Mouse (Mus musculus) stomach, embryonic 14.5 days (tissue): ENCODE results near the gene Slc25a3. TPM values are rescaled to one million over a fixed set of nuclear protein-coding genes. Genes with fewer than 3 reads are reported as not detected.

Experiments used
- ATAC-seq: fragments of 200-750 bp; cut with Nextera tagmentation; 2 replicates; pipeline ENCODE4 v1.8.0; 2017; ENCODE audit warnings: low read depth, moderate TSS enrichment; ENCODE audit not compliant: insufficient number of reproducible peaks, insufficient read depth, low FRiP score
- H3K27ac ChIP-seq: fragments of 300-500 bp; sonication (generic); 2 replicates; pipeline ENCODE4 v1.5.1; 2014; ENCODE audit warnings: mild to moderate bottlenecking, low read length, moderate library complexity, mixed read lengths
- H3K27me3 ChIP-seq: fragments of 300-500 bp; sonication (generic); 2 replicates; pipeline ENCODE4 v1.6.1; 2014; ENCODE audit warnings: low read length, control low read depth, mixed read lengths; ENCODE audit not compliant: control insufficient read depth, insufficient read depth
- H3K36me3 ChIP-seq: fragments of 300-500 bp; sonication (generic); 2 replicates; pipeline ENCODE4 v1.6.1; 2014; ENCODE audit warnings: mild to moderate bottlenecking, control low read depth, low read length, moderate library complexity, mixed read lengths; ENCODE audit not compliant: control insufficient read depth, insufficient read depth
- H3K4me1 ChIP-seq: fragments of 300-500 bp; sonication (generic); 2 replicates; pipeline ENCODE4 v1.6.1; 2014; ENCODE audit warnings: low read length, control low read depth, mixed read lengths; ENCODE audit not compliant: control insufficient read depth, insufficient read depth
- H3K4me2 ChIP-seq: fragments of 300-500 bp; sonication (generic); replicated peaks from 2 replicates; pipeline ENCODE4 v1.6.1; 2014; ENCODE audit warnings: low read depth, low read length, control low read depth
- H3K4me3 ChIP-seq: fragments of 300-500 bp; sonication (generic); 2 replicates; pipeline ENCODE4 v1.5.1; 2014; ENCODE audit warnings: low read depth, low read length, control low read depth
- H3K9ac ChIP-seq: fragments of 300-500 bp; sonication (generic); replicated peaks from 2 replicates; pipeline ENCODE4 v1.6.1; 2014; ENCODE audit warnings: low read depth, mild to moderate bottlenecking, control low read depth, low read length, moderate library complexity, mixed read lengths
- H3K9me3 ChIP-seq: fragments of 300-500 bp; sonication (generic); 2 replicates; pipeline ENCODE4 v1.6.1; 2016; ENCODE audit warnings: low read depth, low read length, control low read depth; ENCODE audit not compliant: control insufficient read depth
- WGBS: fragments of 180-500 bp; shearing (Covaris S2); extraction: QIAGEN DNeasy Blood & Tissue Kit; methylation state at CpG from one replicate; pipeline ENCODE4 v1.1.7; 2014; 5-methylcytosine and 5-hydroxymethylcytosine counted together
- polyA plus RNA-seq: library from polyadenylated mRNA; unstranded; fragments of >200 nt; fragmentation: Nextera tagmentation; extraction: Ambion mirVana; gene quantifications from 2 replicates; pipeline ENCODE4 v1.2.1, GENCODE M21; 2014

Slc25a3 gene
- polyA plus RNA-seq, 1 experiment from 2014 or later: 501 TPM

GRCm38 (mm10) chr10:91109841-91110240 lies 14.0 kb downstream of the Slc25a3 start:
- Histone ChIP-seq H3K4me3 (no peak overlapping the region), H3K4me1 (no peaks in the 10 kb centered on the region), H3K9ac (no peak overlapping the region), H3K27ac (no peak overlapping the region), H3K4me2 (no peak overlapping the region), H3K27me3 (no peaks in the 10 kb centered on the region), H3K36me3 (peaks cover 19% of the 10 kb centered on the region), H3K9me3 (peaks cover 6% of the 10 kb centered on the region; the same call in 1 of the 2 replicates)
- ATAC-seq: no peak
- 56% methylated on average over 4 of the region's 4 CpGs for WGBS

DNA sequence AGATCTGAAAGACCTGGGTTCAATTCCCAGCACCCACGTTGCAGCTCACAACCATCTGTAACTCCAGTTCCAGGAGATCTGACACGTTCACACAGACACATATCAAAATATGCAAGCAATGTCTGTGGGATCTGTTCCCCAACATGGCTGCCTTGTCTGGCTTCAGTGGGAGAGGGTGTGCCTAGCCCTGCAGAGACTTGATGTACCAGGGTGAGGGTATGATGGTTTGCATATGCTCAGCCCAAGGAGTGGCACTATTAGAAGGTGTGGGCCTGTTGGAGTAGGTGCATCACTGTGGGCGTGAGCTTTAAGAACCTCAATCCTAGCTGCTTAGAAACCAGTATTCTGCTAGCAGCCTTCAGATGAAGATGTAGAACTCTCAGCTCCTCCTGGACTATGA lies 17.9 kb downstream of the Slc25a3 start:
- 79% methylated on average over 3 of the region's 3 CpGs for WGBS
- no peaks in the 10 kb centered on the region for H3K27me3 ChIP-seq
- ATAC-seq: no peak
- no peak overlapping the region for H3K9ac ChIP-seq
- H3K4me1 ChIP-seq: no peaks in the 10 kb centered on the region
- H3K27ac ChIP-seq: no peak overlapping the region
- no peak overlapping the region for H3K4me3 ChIP-seq
- no peaks in the 10 kb centered on the region; the same call in 1 of the 2 replicates for H3K36me3 ChIP-seq
- H3K4me2 ChIP-seq: no peak overlapping the region
- no peaks in the 10 kb centered on the region for H3K9me3 ChIP-seq

DNA sequence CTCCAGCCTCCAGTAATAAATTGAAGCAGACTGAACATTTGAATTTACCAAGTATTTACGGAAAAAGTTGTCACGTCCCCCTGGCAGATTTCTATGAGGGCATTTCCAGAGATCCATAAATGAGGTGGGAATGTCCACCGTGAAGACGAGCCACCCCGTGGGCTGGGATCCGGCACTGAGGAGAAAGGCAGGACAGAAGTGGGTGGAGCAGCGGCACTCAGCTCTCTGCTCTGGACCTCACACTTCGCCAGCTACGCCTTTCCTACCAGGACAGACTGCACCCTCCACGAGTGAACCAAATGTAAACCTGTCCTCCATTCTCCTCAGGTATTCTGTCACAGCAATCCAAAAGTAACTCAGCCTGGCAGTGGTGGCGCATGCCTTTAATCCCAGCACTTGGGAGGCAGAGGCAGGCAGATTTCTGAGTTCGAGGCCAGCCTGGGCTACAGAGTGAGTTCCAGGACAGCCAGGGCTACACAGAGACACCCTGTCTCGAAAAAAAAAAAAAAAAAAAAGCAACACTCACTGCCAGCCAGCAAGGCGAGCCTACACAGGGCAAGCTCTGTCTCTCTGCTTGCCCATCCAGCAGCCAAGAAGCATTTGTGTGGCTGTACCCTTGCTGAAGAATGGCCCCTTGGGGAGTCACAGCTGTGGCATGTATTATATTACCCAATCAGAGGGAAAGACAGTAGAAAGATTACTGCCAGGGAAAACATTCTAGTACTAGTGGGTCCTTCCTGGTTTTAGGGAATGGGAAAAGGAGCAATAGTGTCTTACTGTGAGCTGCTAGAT lies 20.9 kb downstream of the Slc25a3 start:
- 93% methylated on average over 14 of the region's 14 CpGs for WGBS

GRCm38 (mm10) chr10:91101936-91102335 lies 21.9 kb downstream of the Slc25a3 start:
- H3K4me1 ChIP-seq: no peaks in the 10 kb centered on the region
- no peaks in the 10 kb centered on the region for H3K9me3 ChIP-seq
- ATAC-seq: no peak
- WGBS: 95% methylated on average over 25 of the region's 25 CpGs
- H3K4me2 ChIP-seq: no peak overlapping the region
- no peaks in the 10 kb centered on the region; the same call in 1 of the 2 replicates for H3K36me3 ChIP-seq
- H3K27me3 ChIP-seq: no peaks in the 10 kb centered on the region
- H3K4me3 ChIP-seq: no peak overlapping the region
- H3K27ac ChIP-seq: no peak overlapping the region
- H3K9ac ChIP-seq: no peak overlapping the region

More for the DNA sequence above, 20.9 kb downstream of the Slc25a3 start:
- Histone ChIP-seq H3K4me2 (no peak overlapping the region), H3K27me3 (no peaks in the 10 kb centered on the region), H3K9ac (no peak overlapping the region), H3K4me3 (no peak overlapping the region), H3K27ac (no peak overlapping the region), H3K9me3 (no peaks in the 10 kb centered on the region), H3K4me1 (no peaks in the 10 kb centered on the region), H3K36me3 (no peaks in the 10 kb centered on the region; the same call in 1 of the 2 replicates)
- no peak for ATAC-seq

DNA sequence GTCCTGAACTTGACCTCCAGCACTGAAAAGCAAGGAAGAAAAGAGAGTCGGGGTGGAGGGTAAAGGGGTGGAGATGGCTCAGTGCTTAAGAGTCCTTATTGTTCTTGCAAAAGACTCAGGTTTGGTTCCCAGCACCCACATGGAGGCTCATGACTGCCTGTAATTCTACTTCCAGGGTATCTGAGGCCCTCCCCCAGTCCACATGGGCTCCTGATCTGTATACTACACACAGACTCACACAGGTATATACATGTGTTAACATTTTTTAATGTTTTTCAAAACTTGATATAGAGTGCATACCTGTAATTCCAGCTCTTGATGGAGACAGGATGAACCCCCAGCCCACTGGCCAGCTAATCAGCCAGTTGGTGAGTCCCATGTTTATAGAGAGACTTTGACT lies 23.8 kb downstream of the Slc25a3 start:
- Histone ChIP-seq H3K4me3 (no peak overlapping the region), H3K36me3 (no peaks in the 10 kb centered on the region; the same call in 1 of the 2 replicates), H3K27ac (no peak overlapping the region), H3K9me3 (no peaks in the 10 kb centered on the region), H3K4me1 (no peaks in the 10 kb centered on the region), H3K27me3 (no peaks in the 10 kb centered on the region), H3K4me2 (no peak overlapping the region), H3K9ac (no peak overlapping the region)
- ATAC-seq: no peak
- WGBS: 82% methylated on average over 1 of the region's 1 CpGs

DNA sequence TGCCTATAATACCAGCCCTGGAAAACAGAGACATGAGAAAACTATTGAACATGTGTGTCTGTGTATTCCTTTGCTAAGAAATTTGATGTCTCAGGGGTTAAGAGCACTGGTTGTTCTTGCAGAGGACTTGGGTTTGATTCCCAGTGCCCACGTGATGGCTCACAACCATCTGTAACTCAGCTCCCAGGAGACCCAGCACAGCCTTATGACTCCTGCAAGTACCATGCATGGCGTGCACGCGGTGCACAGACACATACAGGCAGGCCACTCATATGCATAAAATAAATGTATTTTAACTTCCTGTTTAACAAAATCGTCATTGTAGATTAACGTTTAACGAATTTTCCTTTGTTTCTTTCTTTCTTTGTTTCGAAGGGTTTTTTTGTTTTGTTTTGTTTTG lies 25.8 kb downstream of the Slc25a3 start:
- peaks cover 9% of the 10 kb centered on the region for H3K36me3 ChIP-seq
- ATAC-seq: no peak
- no peak overlapping the region for H3K27ac ChIP-seq
- WGBS: 92% methylated on average over 8 of the region's 8 CpGs
- no peak overlapping the region for H3K4me3 ChIP-seq
- no peaks in the 10 kb centered on the region for H3K4me1 ChIP-seq
- H3K4me2 ChIP-seq: no peak overlapping the region
- no peaks in the 10 kb centered on the region for H3K27me3 ChIP-seq
- H3K9me3 ChIP-seq: no peaks in the 10 kb centered on the region
- no peak overlapping the region for H3K9ac ChIP-seq

- Histone ChIP-seq H3K4me1 (no peaks in the 10 kb centered on the region), H3K27me3 (no peaks in the 10 kb centered on the region), H3K4me2 (no peak overlapping the region), H3K4me3 (no peak overlapping the region), H3K9ac (no peak overlapping the region), H3K9me3 (no peaks in the 10 kb centered on the region), H3K27ac (no peak overlapping the region), H3K36me3 (peaks cover 11% of the 10 kb centered on the region)
- 84% methylated on average over 15 of the region's 15 CpGs for WGBS
- no peak for ATAC-seq
Measured at GRCm38 (mm10) chr10:91094251-91095104, 29.4 kb downstream of the Slc25a3 start.

DNA sequence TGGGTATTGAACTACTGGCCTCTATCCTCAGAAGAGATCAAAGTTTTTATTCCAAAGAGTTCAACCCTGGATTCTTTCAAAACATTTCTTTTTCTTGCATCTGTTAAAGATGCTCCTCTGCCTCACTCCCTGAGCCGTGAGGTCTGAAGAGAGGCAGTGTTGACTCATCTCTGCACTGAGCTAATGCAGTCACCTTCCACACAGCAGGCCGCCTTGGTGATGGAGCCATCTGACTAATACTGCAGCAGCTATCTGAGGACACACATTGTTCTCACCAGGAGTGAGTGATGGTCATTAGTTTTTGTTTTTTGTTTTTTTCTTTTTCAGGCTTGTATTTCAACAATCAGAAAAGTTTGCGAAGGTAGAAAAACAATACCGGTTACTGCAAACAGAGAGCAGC lies 31.0 kb downstream of the Slc25a3 start:
- no peak overlapping the region for H3K4me2 ChIP-seq
- ATAC-seq: no peak
- no peak overlapping the region for H3K27ac ChIP-seq
- no peaks in the 10 kb centered on the region for H3K27me3 ChIP-seq
- no peak overlapping the region for H3K9ac ChIP-seq
- H3K4me1 ChIP-seq: no peaks in the 10 kb centered on the region
- no peak overlapping the region for H3K4me3 ChIP-seq
- H3K9me3 ChIP-seq: no peaks in the 10 kb centered on the region
- H3K36me3 ChIP-seq: peaks cover 11% of the 10 kb centered on the region
- 88% methylated on average over 4 of the region's 4 CpGs for WGBS
